Mouse (Mus musculus): ENCODE data around the gene Gpn3. TPM values are rescaled to one million over a fixed set of nuclear protein-coding genes. Genes with fewer than 3 reads are reported as not detected.

The Gpn3 gene
- polyA plus RNA-seq (2014; fragmentation: Illumina TruSeq; extraction: RNeasy Lipid Tissue Mini Kit (QIAGEN cat#74804); ENCODE audit: low read depth, low replicate concordance), result 11.6 TPM

DNA sequence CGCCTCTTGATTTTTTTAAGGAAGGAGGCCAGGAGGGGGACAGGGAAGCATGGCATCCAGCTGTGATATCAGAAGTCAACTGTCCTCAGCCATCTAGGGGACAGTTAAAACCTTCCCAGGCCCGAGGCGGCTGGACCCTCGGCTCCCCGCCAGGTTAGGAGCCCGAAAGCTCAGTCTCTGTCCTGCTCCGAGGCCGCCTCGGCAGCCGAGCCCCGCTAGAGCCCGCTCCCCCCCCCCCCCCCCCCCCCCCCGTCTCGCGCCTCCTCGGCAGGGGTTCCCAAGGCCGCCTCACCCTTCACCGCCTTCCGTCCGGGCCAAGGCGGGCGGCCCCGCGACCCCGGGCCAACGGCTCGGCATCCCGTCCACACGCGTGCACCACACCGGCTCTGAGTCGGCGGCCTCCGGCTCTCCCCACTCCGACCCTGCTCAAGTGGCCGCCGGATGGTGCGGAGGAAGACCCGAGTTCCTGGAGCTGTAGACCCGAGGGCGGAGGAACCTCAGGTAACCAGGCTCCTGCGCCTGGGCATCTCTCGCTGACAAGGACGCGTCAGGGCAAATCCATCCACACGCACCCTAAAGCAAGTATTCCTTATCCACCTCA, at the start of gene Gpn3:
Gpn3 (plus strand) TSS at position 286 of the 601 bp plus-strand sequence.

DNA sequence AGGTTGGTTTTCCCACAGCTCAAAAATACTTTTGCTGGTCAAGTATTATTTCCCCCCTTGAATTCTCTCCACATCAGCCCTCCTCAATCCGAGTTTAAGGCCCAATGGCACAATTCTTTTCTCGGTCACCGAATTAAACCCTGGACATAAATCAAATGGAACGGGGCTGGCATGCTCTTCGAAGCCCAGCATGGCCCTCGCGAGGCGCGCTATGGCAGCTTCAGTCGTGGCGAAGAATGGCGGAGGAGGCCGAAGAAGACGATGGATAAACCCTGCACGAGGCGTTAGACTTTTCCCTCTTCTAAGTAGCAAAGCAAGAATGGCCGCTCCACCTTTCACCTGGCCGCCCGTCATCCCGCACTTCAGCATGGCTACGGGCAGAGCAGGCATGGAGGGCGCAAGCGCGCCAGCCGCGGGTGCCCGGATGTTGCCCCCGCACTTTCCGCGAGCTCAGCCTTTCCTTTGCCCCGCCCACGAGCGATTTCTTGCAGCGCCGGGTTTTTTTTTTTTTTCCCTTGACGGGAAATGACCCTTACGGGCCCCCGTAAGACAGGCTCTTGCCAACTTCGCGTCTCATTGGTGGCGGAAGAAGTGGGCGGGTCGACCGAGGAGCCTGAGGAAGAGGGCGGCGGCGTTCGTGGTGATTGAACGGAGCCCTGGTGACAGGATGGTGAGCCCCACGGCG, 17.7 kb upstream of the Gpn3 start, which contains the start of the genes Rad9b and Vps29:
Rad9b (minus strand) TSS at position 427 of the 685 bp plus-strand sequence.
Vps29 (plus strand) TSS at position 563 of the 685 bp plus-strand sequence.

GRCm38 (mm10) chr5:122372192-122372769, 605 bp downstream of the Gpn3 start, which contains the start of gene Fam216a:
Fam216a (minus strand) TSS chr5:122372364.

GRCm38 (mm10) chr5:122391786-122392180, 20.1 kb downstream of the Gpn3 start, which contains the start of gene Arpc3:
Arpc3 (plus strand) TSS chr5:122391878.

DNA sequence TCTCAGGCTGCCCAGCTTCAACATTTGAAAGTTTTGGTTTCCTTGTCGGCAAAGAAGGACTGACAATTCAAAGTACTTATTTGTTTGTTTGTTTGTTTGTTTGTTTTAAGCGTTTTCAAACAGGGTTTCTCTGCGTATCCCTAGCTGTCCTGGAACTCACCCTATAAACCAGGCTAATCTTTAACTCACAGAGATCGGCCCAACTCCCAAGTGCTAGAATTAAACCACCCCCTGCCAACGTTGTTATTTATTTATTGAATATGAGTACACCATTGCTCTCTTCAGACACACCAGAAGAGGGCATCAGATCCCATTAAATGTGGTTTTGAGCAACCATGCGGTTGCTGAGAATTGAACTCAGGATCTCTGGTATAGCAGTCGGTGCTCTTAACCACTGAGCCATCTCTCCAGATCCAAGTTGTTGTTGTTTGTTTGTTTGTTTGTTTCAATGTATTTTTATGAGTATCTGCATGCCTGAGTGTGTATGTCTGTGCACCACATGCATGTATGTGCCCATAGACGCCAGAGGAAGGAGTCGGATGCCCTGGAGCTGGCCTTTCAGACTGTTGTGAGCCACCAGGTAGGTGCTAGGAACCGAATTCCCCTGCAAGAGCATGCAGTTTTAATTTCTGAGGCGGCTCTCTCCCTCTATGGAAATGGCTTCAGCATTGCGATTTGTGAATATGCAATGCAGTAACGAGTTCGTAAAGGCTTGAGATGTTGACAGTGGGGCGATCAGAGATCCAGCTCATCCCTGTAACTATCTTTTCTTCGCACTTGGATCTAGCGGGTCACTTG, 49.8 kb downstream of the Gpn3 start, which contains the start of gene Anapc7:
Anapc7 (plus strand) TSS at position 423 of the 798 bp plus-strand sequence.

Other genes starting within 250 kb of the Gpn3 start
- gene Ccdc63, start 231.1 kb upstream of the Gpn3 start, polyA plus RNA-seq (2014; fragmentation: Illumina TruSeq; extraction: RNeasy Lipid Tissue Mini Kit (QIAGEN cat#74804); ENCODE audit: low read depth, low replicate concordance), result not detected
- 132 TPM for gene Ppp1cc, start 213.6 kb upstream of the Gpn3 start, polyA plus RNA-seq (2014; fragmentation: Illumina TruSeq; extraction: RNeasy Lipid Tissue Mini Kit (QIAGEN cat#74804); ENCODE audit: low read depth, low replicate concordance)
- not detected for gene Hvcn1, start 165.1 kb upstream of the Gpn3 start, polyA plus RNA-seq (2014; fragmentation: Illumina TruSeq; extraction: RNeasy Lipid Tissue Mini Kit (QIAGEN cat#74804); ENCODE audit: low read depth, low replicate concordance)
- 0.64 TPM for gene Tctn1, start 107.4 kb upstream of the Gpn3 start, polyA plus RNA-seq (2014; fragmentation: Illumina TruSeq; extraction: RNeasy Lipid Tissue Mini Kit (QIAGEN cat#74804); ENCODE audit: low read depth, low replicate concordance)
- gene Pptc7, start 87.5 kb upstream of the Gpn3 start, polyA plus RNA-seq (2014; fragmentation: Illumina TruSeq; extraction: RNeasy Lipid Tissue Mini Kit (QIAGEN cat#74804); ENCODE audit: low read depth, low replicate concordance), result 10.9 TPM
- gene Rad9b, start 17.6 kb upstream of the Gpn3 start, polyA plus RNA-seq (2014; fragmentation: Illumina TruSeq; extraction: RNeasy Lipid Tissue Mini Kit (QIAGEN cat#74804); ENCODE audit: low read depth, low replicate concordance), result 2.5 TPM
- gene Vps29, start 17.5 kb upstream of the Gpn3 start, polyA plus RNA-seq (2014; fragmentation: Illumina TruSeq; extraction: RNeasy Lipid Tissue Mini Kit (QIAGEN cat#74804); ENCODE audit: low read depth, low replicate concordance), result 75.7 TPM
- 2.3 TPM for gene Fam216a, start 488 bp downstream of the Gpn3 start, polyA plus RNA-seq (2014; fragmentation: Illumina TruSeq; extraction: RNeasy Lipid Tissue Mini Kit (QIAGEN cat#74804); ENCODE audit: low read depth, low replicate concordance)
- gene Arpc3, start 20.0 kb downstream of the Gpn3 start, polyA plus RNA-seq (2014; fragmentation: Illumina TruSeq; extraction: RNeasy Lipid Tissue Mini Kit (QIAGEN cat#74804); ENCODE audit: low read depth, low replicate concordance), result 64.0 TPM
- gene Anapc7, start 49.8 kb downstream of the Gpn3 start, polyA plus RNA-seq (2014; fragmentation: Illumina TruSeq; extraction: RNeasy Lipid Tissue Mini Kit (QIAGEN cat#74804); ENCODE audit: low read depth, low replicate concordance), result 3.9 TPM
- gene Atp2a2, start 130.3 kb downstream of the Gpn3 start, polyA plus RNA-seq (2014; fragmentation: Illumina TruSeq; extraction: RNeasy Lipid Tissue Mini Kit (QIAGEN cat#74804); ENCODE audit: low read depth, low replicate concordance), result 101 TPM
- gene Ift81, start 242.6 kb downstream of the Gpn3 start, polyA plus RNA-seq (2014; fragmentation: Illumina TruSeq; extraction: RNeasy Lipid Tissue Mini Kit (QIAGEN cat#74804); ENCODE audit: low read depth, low replicate concordance), result 5.5 TPM

All from liver, adult 10 weeks (tissue).